Mouse (Mus musculus): ENCODE data around the gene Tstd3.

GRCm38 (mm10) chr4:21758860-21759259, 8.2 kb downstream of the Tstd3 start:
- 0 out of 2 replicates have a peak, but pooled peaks have one; percentile 15 for TF ChIP-seq CTCF (conservative IDR thresholded peaks at IDR 0.05; ENCODE audit: insufficient read depth, insufficient read length, low read depth, low read length)
- TF ChIP-seq POLR2A (IDR thresholded peaks at IDR 0.05; ENCODE audit: low read depth, low read length): no peak

Measured in kidney, adult 2 months (tissue).